Mouse (Mus musculus) heart, embryonic 16.5 days (tissue): ENCODE data around the gene Entpd6. TPM values are rescaled to one million over a fixed set of nuclear protein-coding genes. Genes with fewer than 3 reads are reported as not detected.

Experiments
- ATAC-seq: fragments of 200-750 bp; cut with Nextera tagmentation; replicated peaks from 2 replicates; pipeline ENCODE4 v1.8.0; 2017; ENCODE audit warnings: moderate number of reproducible peaks; ENCODE audit not compliant: insufficient read depth, low FRiP score; ENCODE audit errors: extremely low read depth
- H3K27ac ChIP-seq: fragments of 300-500 bp; sonication (generic); 2 replicates; pipeline ENCODE4 v1.5.1; 2014; ENCODE audit warnings: mild to moderate bottlenecking, low read length, control low read depth, moderate library complexity
- H3K27me3 ChIP-seq: fragments of 300-500 bp; sonication (generic); 2 replicates; pipeline ENCODE4 v1.6.1; 2014; ENCODE audit warnings: low read length, mixed read lengths; ENCODE audit not compliant: control insufficient read depth, insufficient read depth
- H3K36me3 ChIP-seq: fragments of 300-500 bp; sonication (generic); 2 replicates; pipeline ENCODE4 v1.6.1; 2014; ENCODE audit not compliant: control insufficient read depth, insufficient read depth
- H3K4me1 ChIP-seq: fragments of 300-500 bp; sonication (generic); 2 replicates; pipeline ENCODE4 v1.6.1; 2014; ENCODE audit warnings: low read length, mixed read lengths; ENCODE audit not compliant: control insufficient read depth, insufficient read depth
- H3K4me2 ChIP-seq: fragments of 300-500 bp; sonication (generic); 2 replicates; pipeline ENCODE4 v1.6.1; 2014; ENCODE audit warnings: low read depth, mild to moderate bottlenecking, control low read depth, low read length
- H3K4me3 ChIP-seq: fragments of 300-500 bp; sonication (generic); 2 replicates; pipeline ENCODE4 v1.5.1; 2014; ENCODE audit warnings: mild to moderate bottlenecking, control low read depth, low read length
- H3K9ac ChIP-seq: fragments of 300-500 bp; sonication (generic); 2 replicates; pipeline ENCODE4 v1.6.1; 2014; ENCODE audit warnings: low read length, control low read depth
- H3K9me3 ChIP-seq: fragments of 300-500 bp; sonication (generic); replicated peaks from 2 replicates; pipeline ENCODE4 v1.6.1; 2016; ENCODE audit warnings: low read length; ENCODE audit not compliant: control insufficient read depth
- WGBS: fragments of 180-500 bp; shearing (Covaris S2); extraction: QIAGEN DNeasy Blood & Tissue Kit; methylation state at CpG from one replicate; pipeline ENCODE4 v1.1.7; 2014; 5-methylcytosine and 5-hydroxymethylcytosine counted together
- polyA plus RNA-seq: library from polyadenylated mRNA; unstranded; fragments of >200 nt; fragmentation: Nextera tagmentation; extraction: Ambion mirVana; gene quantifications from 2 replicates; pipeline ENCODE4 v1.2.1, GENCODE M21; 2015

Gene Entpd6
- polyA plus RNA-seq, 1 experiment from 2014 or later = 24.3 TPM

GRCm38 (mm10) chr2:150750129-150750979 lies 1.5 kb downstream of the Entpd6 start:
- H3K9me3 ChIP-seq = no peaks in the 10 kb centered on the region
- no peak overlapping the region; the same call in 1 of the 2 replicates for H3K27ac ChIP-seq
- ATAC-seq = no peak
- no peaks in the 10 kb centered on the region for H3K27me3 ChIP-seq
- H3K4me2 ChIP-seq = peak overlapping the region; percentile 96
- 64% methylated on average over 13 of the region's 13 CpGs for WGBS
- H3K9ac ChIP-seq = peak overlapping the region; percentile 87
- peaks cover 1% of the 10 kb centered on the region; the same call in 1 of the 2 replicates for H3K36me3 ChIP-seq
- H3K4me1 ChIP-seq = peaks cover 21% of the 10 kb centered on the region
- H3K4me3 ChIP-seq = peak overlapping the region; percentile 71

GRCm38 (mm10) chr2:150755016-150755415 lies 6.2 kb downstream of the Entpd6 start:
- 92% methylated on average over 3 of the region's 3 CpGs for WGBS
- Histone ChIP-seq H3K4me2 (no peak overlapping the region), H3K27me3 (no peaks in the 10 kb centered on the region), H3K4me1 (peaks cover 15% of the 10 kb centered on the region), H3K9ac (no peak overlapping the region), H3K9me3 (no peaks in the 10 kb centered on the region), H3K4me3 (no peak overlapping the region), H3K27ac (no peak overlapping the region), H3K36me3 (peaks cover 36% of the 10 kb centered on the region)
- no peak for ATAC-seq

GRCm38 (mm10) chr2:150761476-150761875 lies 12.6 kb downstream of the Entpd6 start:
- WGBS = 81% methylated on average over 7 of the region's 7 CpGs
- Histone ChIP-seq H3K4me3 (no peak overlapping the region), H3K27ac (no peak overlapping the region), H3K36me3 (peaks cover 42% of the 10 kb centered on the region), H3K4me1 (peaks cover 15% of the 10 kb centered on the region), H3K9ac (no peak overlapping the region), H3K4me2 (no peak overlapping the region), H3K9me3 (no peaks in the 10 kb centered on the region), H3K27me3 (no peaks in the 10 kb centered on the region)
- no peak for ATAC-seq

GRCm38 (mm10) chr2:150765619-150766018 lies 16.8 kb downstream of the Entpd6 start:
- H3K4me1 ChIP-seq = peaks cover 53% of the 10 kb centered on the region
- no peaks in the 10 kb centered on the region for H3K27me3 ChIP-seq
- ATAC-seq = no peak; the same call in 1 of the 2 replicates
- 34% methylated on average over 2 of the region's 2 CpGs for WGBS
- no peak overlapping the region for H3K4me2 ChIP-seq
- H3K27ac ChIP-seq = peak overlapping the region; percentile 97
- no peak overlapping the region; the same call in 1 of the 2 replicates for H3K9ac ChIP-seq
- no peak overlapping the region for H3K4me3 ChIP-seq
- H3K9me3 ChIP-seq = no peaks in the 10 kb centered on the region
- peaks cover 9% of the 10 kb centered on the region for H3K36me3 ChIP-seq

- no peak overlapping the region for H3K4me3 ChIP-seq
- H3K27me3 ChIP-seq = no peaks in the 10 kb centered on the region
- peaks cover 4% of the 10 kb centered on the region; the same call in 1 of the 2 replicates for H3K36me3 ChIP-seq
- H3K4me2 ChIP-seq = no peak overlapping the region
- WGBS = 64% methylated on average over 4 of the region's 4 CpGs
- peak overlapping the region; percentile 97 for H3K27ac ChIP-seq
- no peak for ATAC-seq
- peak overlapping the region; percentile 41; the same call in 1 of the 2 replicates for H3K9ac ChIP-seq
- H3K4me1 ChIP-seq = peaks cover 60% of the 10 kb centered on the region
- no peaks in the 10 kb centered on the region for H3K9me3 ChIP-seq
These were observed 17.4 kb downstream of the Entpd6 start for GRCm38 (mm10) chr2:150766083-150766862.

- Histone ChIP-seq H3K4me1 (peaks cover 71% of the 10 kb centered on the region), H3K27me3 (no peaks in the 10 kb centered on the region), H3K4me2 (no peak overlapping the region), H3K9ac (peak overlapping the region; percentile 16; the same call in 1 of the 2 replicates), H3K4me3 (no peak overlapping the region), H3K36me3 (no peaks in the 10 kb centered on the region), H3K9me3 (no peaks in the 10 kb centered on the region), H3K27ac (peak overlapping the region; percentile 97)
- WGBS = 26% methylated on average over 1 of the region's 1 CpGs
- no peak for ATAC-seq
These were observed 19.8 kb downstream of the Entpd6 start for GRCm38 (mm10) chr2:150768678-150769077.

GRCm38 (mm10) chr2:150770747-150771146 lies 21.9 kb downstream of the Entpd6 start:
- H3K9ac ChIP-seq = peak overlapping the region; percentile 59
- H3K4me1 ChIP-seq = peaks cover 68% of the 10 kb centered on the region
- peak overlapping the region; percentile 35; the same call in 1 of the 2 replicates for H3K4me2 ChIP-seq
- no peaks in the 10 kb centered on the region for H3K9me3 ChIP-seq
- H3K4me3 ChIP-seq = no peak overlapping the region
- ATAC-seq = peak; percentile 76
- WGBS = 20% methylated on average over 1 of the region's 1 CpGs
- H3K27me3 ChIP-seq = no peaks in the 10 kb centered on the region
- no peaks in the 10 kb centered on the region for H3K36me3 ChIP-seq
- peak overlapping the region; percentile 97 for H3K27ac ChIP-seq

GRCm38 (mm10) chr2:150771169-150771568 lies 22.3 kb downstream of the Entpd6 start:
- H3K27me3 ChIP-seq = no peaks in the 10 kb centered on the region
- no peak for ATAC-seq
- H3K4me3 ChIP-seq = no peak overlapping the region
- peak overlapping the region; percentile 35; the same call in 1 of the 2 replicates for H3K4me2 ChIP-seq
- peak overlapping the region; percentile 59 for H3K9ac ChIP-seq
- 42% methylated on average over 6 of the region's 6 CpGs for WGBS
- H3K27ac ChIP-seq = peak overlapping the region; percentile 97
- H3K9me3 ChIP-seq = no peaks in the 10 kb centered on the region
- H3K36me3 ChIP-seq = no peaks in the 10 kb centered on the region
- H3K4me1 ChIP-seq = peaks cover 68% of the 10 kb centered on the region
